Mouse (Mus musculus) monocyte, adult 5-6 weeks (primary cell): ENCODE results near the gene Ccdc33. TPM values are rescaled to one million over a fixed set of nuclear protein-coding genes. Genes with fewer than 3 reads are reported as not detected.

ENCODE experiments used
- ATAC-seq: fragments of 153-309, 156-312 bp; replicated peaks from 2 replicates; pipeline ENCODE4 v1.8.0; 2017; ENCODE audit warnings: mild to moderate bottlenecking; ENCODE audit not compliant: low TSS enrichment, insufficient number of reproducible peaks, severe bottlenecking, poor library complexity, low FRiP score
- total RNA-seq: library from RNA; stranded (forward); fragments of 200-1000, 200-491, 200-594 nt; gene quantifications from 3 replicates; pipeline ENCODE4 v1.2.3, GENCODE M21; 2017

Gene Ccdc33
- total RNA-seq, 1 experiment from 2014 or later: not detected

- no peak for ATAC-seq
Measured at GRCm38 (mm10) chr9:58060677-58061667, 57.7 kb downstream of the Ccdc33 start.

- ATAC-seq: no peak
Measured at GRCm38 (mm10) chr9:58059920-58060319, 58.7 kb downstream of the Ccdc33 start.

GRCm38 (mm10) chr9:58055666-58056065, 63.0 kb downstream of the Ccdc33 start:
- no peak for ATAC-seq

GRCm38 (mm10) chr9:58054032-58054431, 64.6 kb downstream of the Ccdc33 start:
- no peak for ATAC-seq

GRCm38 (mm10) chr9:58053544-58053943, 65.1 kb downstream of the Ccdc33 start:
- no peak for ATAC-seq

GRCm38 (mm10) chr9:58053102-58053501, 65.5 kb downstream of the Ccdc33 start:
- no peak for ATAC-seq

GRCm38 (mm10) chr9:58051937-58052336, 66.7 kb downstream of the Ccdc33 start:
- no peak for ATAC-seq

- ATAC-seq: no peak
Measured at GRCm38 (mm10) chr9:58049861-58050260, 68.8 kb downstream of the Ccdc33 start.

- ATAC-seq: no peak
Measured at GRCm38 (mm10) chr9:58049186-58049585, 69.4 kb downstream of the Ccdc33 start.

- ATAC-seq: no peak
Measured at GRCm38 (mm10) chr9:58048621-58049020, 70.0 kb downstream of the Ccdc33 start.

GRCm38 (mm10) chr9:58047061-58047460, 71.6 kb downstream of the Ccdc33 start:
- no peak for ATAC-seq

GRCm38 (mm10) chr9:58045646-58046045, 73.0 kb downstream of the Ccdc33 start:
- no peak for ATAC-seq

- ATAC-seq: no peak
Measured at GRCm38 (mm10) chr9:58044828-58045227, 73.8 kb downstream of the Ccdc33 start.

GRCm38 (mm10) chr9:58043496-58044017, 75.1 kb downstream of the Ccdc33 start:
- ATAC-seq: no peak

- ATAC-seq: no peak
Measured at GRCm38 (mm10) chr9:58042391-58042790, 76.2 kb downstream of the Ccdc33 start.

- ATAC-seq: no peak
Measured at GRCm38 (mm10) chr9:58040977-58041376, 77.6 kb downstream of the Ccdc33 start.

GRCm38 (mm10) chr9:58038500-58039168, 80.0 kb downstream of the Ccdc33 start:
- ATAC-seq: 0 out of 2 replicates have a peak, but pooled peaks have one; percentile 36

- no peak for ATAC-seq
Measured at GRCm38 (mm10) chr9:58036961-58037360, 81.7 kb downstream of the Ccdc33 start.

GRCm38 (mm10) chr9:58035951-58036698, 82.5 kb downstream of the Ccdc33 start:
- ATAC-seq: no peak
